Mouse (Mus musculus): ENCODE results near the gene Plcl1. TPM values are rescaled to one million over a fixed set of nuclear protein-coding genes. Genes with fewer than 3 reads are reported as not detected.

Plcl1 gene
- total RNA-seq, 2 experiments from 2014 or later, result 4.1 to 4.8 TPM

DNA sequence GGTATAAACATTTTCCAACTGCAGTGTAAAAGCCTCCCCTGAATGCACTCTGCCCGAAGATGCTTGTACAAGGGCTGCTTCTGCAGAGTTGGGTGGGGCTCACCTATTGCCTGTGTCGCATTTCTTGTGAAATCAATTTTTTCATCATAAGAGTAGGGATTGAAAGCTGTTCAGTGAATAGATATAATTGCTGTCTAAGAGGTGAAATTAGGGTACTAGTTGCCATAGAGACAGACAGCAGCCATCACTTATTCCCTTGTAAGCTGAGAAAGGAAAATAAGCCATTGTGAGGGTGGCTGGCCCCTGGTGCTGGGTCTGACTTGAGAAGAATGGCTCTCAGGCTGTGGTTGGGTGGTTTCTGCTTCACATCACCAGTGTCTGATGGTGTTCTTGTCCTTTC is 299.0 kb downstream of the Plcl1 start:
- no peak for DNase-seq

DNA sequence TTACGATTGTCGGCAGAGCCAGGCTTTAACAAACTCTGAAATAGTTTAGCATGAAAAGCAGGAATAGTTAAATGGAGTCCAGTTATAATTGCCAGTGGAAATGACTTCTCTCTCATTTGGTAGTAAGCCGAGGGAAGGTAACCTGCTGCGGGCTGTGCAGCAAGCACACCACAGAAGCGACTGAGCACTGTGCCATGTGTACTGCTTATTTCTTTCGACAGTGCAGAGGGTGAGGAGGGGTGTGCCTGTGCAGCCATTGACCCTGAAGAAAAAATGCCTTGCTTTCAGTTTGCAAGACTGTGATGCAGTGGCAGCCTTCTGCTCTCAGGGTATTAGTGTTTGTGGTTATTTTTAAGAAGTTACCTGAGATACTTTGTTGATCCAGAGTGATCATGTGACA is 299.5 kb downstream of the Plcl1 start:
- no peak for DNase-seq

DNA sequence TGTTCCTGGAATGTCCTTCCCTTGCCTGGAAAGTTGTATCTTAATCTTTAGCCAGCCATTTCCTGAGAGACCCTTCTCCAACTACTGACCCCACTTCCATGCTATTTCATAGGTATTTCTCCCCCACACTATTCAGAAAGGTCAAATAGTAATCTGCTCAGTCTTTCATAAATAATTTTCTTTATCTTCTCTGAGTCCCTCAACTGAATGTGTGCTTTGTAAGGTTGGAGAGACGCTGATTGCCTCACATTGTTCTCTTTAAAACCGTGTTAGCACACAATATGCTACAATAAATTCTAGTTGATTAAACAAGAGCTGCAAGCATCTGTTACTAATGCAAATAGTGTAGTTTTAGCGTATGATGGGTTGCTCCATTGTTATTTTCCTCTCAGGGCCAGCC is 300.0 kb downstream of the Plcl1 start:
- no peak for DNase-seq

DNA sequence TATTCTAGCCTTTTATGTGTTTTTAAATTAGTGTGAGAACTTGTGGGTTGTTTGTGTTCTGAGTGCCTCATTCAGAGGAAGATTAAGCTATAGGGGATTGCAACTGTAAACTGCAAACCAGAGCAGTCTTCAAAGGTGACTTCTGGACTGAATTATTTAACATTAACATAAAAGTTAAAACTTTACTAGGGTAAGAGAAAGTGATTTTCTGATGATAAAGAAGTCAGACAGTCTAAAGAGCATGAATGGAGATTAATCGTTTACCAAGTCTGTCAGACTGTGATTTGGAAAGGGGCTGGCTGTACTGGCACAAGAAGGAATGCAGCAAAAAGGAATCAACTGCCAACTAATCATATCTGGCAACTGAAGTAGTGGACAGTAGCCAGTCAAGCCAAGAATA is 301.2 kb downstream of the Plcl1 start:
- no peak for DNase-seq

DNA sequence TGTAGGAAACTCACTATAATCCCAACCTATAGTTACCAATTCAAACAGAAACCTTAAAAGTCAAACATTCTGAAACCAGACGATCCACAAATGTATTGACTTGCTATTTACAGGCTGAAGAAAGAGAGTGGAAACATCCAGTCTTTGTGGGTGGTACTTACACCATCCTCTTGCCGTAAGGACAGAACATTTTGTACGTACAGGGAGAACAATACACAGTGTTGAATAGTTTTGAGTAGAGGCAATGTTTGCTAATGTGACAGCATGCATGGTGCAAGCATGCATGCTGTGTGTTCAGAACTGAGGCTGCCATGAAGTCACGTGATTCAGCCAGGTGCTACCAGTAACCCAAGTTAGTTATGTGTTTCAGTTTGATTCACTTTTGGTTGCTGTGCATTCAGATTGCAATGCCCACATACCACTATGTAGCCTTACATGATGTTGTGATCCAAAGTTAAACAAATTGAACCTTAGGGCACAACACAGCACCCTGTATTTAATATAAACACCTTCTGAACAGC is 311.6 kb downstream of the Plcl1 start:
- no peak for DNase-seq

DNA sequence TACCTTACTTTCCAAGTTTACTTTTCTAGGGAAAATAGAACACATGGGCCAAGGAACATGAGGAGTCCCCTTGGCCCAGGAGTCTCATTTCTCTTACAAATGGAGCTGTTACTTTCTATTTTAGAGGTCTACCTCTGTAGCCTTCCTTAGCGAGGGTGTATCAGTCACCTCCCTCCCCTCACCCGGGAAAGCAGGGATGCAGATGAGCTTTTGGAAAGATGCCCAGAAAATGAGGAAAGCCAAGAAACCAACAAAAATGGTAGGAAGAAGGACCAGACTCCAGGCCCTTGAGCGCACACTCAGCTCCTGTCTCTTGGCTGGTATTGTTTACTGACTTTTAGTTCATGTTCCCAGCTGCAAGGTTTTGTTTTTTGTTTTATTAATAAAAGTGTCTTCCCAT is 319.7 kb downstream of the Plcl1 start:
- no peak for DNase-seq

DNA sequence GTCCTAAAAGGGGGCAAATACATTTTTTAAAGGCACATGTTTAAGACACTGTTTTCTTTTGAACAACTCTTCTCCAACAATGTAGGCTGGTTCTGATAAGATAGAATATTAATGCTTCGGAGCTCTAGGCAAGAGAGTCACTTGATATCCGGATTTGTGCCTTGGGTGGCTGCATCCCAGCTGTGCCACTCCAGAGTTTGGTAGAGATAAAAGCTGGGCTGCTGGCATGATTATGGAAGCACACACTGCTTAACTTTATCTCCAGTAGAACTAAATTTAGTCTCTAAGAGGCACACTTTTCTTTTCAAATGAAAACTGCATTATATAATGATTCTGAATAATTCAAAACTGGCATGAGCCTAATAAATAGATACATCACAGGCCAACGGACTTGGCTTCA is 323.6 kb downstream of the Plcl1 start:
- DNase-seq, result no peak

DNA sequence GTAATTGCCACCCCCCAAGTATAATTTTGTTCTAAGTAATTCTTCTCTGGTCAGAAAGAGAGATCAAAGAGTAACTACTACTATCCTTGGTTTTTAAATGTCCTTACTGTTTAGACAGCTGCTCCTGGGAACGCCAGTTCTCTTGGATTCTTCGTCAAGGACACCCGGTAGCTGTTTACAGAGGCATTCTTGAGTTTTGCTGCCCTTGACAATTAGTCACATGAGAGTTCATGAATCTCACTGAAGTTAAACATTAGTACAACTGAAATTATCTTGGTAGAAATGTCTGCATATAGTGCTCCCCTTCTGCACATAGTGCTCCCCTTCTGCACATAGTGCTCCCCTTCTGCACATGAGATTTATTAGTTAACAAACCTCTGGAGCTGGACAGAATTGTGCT is 327.2 kb downstream of the Plcl1 start:
- peak in 1 of 2 experiments; percentile 40 for DNase-seq

DNA sequence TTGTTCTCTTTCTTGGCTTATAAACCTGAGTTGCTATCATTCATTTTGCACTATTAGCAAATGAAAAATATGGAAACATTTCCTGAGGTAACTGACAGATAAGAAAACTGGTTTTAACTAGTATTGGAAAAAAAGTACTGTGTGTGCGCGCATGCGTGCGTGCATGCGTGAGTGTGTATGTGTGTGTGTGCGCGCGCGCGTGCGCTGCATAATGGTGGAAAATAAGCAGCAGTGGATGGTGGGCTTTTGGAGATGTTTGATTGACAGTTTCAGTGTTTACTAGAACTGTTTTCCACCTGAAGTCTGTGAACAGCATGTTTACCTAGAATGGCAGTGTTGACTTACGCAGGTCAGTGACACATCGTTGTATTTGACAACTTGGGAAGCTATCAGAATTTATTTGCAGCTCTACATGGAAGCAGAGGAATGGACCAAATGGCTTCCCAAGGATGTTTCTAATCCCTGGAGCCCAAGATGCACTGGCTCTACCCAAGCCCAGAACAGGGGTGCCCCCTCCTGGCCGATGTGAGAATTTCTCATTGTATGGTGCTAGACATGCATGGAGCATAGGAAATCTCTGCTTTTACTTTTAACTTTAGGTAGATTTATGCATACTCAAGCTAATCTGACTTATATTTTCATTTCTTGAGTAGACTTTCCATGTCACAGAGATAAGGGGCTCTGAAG is 330.5 kb downstream of the Plcl1 start:
- peak; percentile 84 to 93 for DNase-seq

DNA sequence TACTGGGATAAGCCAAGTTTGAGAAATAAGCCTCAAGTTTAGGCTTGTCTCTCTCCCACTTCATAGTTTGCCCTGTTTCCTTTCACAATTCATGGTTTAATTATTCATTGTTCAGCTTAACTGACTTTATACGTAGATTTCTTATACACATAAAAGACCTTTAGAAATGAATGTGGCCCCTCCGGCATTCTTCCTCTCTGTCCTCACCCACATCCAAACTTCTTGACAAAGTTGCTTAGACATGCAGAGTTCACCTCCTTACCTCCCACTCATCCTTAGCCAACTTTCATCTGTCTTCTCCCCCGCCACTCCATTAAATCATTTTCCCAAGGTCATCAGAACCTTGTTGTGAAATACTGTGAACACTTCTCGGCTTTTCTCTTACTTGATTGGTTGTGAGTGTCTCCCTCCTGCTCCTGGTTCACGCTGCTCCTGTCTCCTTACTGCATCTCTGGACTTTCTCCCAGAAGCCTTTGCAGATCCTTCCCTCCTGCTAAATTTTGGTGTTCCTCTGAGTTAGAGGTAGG is 331.1 kb downstream of the Plcl1 start:
- no peak for DNase-seq

DNA sequence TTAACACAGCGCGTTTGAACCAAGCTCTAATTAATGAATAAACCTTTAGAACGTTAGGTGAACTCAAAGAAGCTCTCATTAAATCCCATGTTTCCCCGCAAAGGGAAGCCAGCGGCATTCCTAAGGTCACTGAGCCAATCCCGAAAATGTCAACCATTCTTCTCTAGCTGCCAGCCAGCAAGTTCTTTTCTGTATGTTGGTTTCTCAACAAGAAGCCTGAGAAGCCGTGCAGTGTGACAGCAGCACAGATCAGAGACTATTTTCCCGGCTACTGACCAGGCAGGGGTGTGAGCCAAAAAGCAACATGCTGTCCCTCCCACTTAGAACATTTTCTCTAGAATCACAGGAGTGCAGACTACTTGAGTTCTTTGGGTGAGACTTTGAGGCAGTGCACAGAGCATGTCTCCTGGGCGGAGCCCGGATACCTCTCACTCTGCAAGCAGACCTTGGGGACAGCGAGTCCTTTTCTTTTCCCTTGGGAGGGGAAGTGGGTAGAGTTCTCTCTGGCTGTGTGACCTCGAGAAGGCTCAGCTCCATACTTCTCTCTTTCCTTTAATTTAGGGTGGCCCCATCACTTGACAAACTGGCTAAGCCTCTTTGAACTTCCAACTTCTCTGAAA is 333.1 kb downstream of the Plcl1 start:
- DNase-seq, result peak in 1 of 2 experiments; percentile 6

DNA sequence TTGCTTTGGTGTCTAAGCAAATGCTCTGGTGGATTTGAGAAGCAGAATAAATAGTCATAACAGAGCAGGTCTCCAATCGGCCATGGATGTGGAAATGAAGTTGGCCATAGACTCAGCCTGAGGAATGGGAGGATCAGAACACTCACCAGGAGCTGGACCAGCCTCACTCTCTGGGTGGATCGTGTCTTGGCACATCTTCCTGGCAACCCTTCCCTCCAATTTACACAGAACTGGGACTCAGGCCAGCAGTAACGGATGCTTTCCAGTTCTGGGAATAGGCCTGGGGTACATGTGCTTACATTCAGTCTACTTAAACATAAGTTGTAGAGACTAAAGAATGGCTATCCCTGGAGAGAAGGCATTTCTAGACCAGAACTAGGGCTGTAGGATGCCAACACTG is 336.2 kb downstream of the Plcl1 start:
- DNase-seq, result peak in 1 of 2 experiments; percentile 5

DNA sequence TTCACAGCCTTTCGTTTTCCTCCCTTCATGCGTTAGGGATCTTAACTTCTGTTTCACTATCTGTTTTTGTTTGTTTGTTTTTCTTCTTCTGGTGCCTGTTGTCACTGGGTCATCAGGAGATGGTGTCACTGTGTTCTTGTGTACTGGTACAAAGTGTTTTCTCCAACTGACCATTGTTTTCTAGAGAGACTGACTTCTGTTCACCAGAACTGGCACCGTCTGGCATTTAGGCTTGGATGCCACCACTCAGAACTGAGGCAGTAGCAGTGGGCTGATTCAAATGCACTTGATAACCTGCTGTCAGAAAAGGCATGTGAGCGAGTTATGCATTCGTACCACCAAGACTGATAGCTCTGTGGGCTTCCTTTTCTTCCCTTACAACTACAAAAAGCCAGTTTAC is 342.8 kb downstream of the Plcl1 start:
- DNase-seq, result no peak

DNA sequence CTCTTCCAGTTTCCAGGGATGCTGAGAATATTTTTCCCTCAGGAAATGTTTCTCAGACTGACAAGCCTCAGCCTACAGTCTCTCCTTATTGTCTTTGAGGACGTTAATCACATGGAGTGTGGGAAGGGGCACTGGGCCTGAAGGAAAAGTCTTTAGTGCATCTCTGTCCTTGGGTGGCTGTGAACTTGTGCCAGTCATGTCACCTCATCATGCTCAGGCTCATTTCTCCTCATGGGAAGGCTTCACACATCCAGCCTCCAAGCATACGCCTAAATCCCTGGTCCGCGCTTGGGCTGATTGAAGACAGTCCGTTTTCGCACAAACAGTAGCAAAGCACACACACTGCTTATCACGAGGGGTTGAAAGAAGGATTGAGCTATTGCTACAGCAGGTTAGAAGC is 344.0 kb downstream of the Plcl1 start:
- DNase-seq, result no peak

DNA sequence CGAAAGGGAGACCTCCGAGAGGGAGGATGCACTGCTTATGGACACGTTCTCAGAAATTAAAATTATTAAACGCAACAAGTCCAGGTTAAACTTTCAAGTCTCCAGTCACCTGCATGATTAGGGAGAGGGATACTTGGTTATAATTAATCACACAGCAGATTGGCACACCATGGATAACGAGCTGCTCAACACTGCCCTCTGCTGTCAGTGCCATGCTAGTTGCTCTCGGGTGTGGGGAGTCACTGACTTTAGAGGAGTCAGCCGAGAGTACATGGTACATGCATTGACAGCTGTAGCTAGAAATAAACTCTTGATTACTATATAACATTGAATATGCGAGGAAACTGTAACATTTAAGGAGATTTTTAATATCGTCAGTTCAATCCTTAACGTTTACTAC is 350.0 kb downstream of the Plcl1 start:
- DNase-seq, result peak; percentile 69 to 74

DNA sequence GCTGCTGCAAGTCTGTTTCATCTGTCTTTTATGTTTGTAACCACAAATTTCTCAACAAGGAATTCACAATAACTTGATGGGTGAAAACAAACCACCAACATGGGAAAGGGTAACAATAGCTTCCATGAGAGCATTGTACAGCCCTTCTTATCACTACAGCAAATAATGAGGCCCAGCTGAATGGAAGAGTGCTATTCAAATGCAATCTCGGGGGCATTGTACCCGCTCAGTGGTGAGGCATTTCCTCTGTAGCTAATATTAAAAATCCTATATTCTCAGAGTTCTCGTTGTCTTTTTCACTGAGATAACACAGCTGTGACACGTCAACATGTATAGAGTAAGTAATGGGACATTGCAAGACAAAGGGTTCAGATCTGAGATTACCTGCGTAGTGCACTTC is 356.6 kb downstream of the Plcl1 start:
- no peak for DNase-seq

DNA sequence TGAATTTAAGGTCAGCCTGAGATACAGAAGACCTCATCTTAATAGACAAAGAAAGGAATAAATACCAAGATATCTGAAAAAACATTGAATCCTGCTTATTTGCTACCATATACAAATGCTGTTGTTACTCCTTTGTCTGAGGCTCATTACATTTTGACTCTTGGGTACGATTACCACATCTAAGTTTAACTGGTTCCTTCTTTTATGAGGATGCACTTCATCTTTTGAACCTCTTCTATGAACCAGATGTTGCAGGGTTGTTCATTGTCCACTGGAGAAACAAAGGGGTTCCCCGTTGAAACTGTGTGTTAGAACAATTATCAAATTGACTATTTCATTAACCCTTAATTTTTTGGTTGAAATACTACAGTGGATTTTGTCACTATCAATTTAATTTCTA is 357.4 kb downstream of the Plcl1 start:
- DNase-seq, result no peak

DNA sequence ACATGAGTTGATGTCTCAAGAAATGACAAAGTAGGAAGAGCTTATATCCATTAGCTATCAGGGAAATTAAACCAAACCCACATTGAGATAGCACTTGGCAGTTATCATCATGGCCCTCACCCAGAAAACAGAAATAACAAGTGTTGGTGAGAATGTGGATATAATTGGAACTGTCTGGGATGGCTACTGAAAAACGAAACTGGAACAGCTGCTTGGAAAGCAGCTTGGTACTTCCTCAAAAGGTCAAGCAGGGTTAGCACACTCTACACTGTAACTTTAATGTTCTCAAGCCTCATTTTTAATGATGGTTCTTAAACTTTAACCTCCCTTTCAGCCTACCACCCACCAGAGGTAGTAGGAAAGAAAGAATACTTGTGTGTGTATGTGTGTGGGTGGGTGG is 361.0 kb downstream of the Plcl1 start:
- no peak for DNase-seq

DNA sequence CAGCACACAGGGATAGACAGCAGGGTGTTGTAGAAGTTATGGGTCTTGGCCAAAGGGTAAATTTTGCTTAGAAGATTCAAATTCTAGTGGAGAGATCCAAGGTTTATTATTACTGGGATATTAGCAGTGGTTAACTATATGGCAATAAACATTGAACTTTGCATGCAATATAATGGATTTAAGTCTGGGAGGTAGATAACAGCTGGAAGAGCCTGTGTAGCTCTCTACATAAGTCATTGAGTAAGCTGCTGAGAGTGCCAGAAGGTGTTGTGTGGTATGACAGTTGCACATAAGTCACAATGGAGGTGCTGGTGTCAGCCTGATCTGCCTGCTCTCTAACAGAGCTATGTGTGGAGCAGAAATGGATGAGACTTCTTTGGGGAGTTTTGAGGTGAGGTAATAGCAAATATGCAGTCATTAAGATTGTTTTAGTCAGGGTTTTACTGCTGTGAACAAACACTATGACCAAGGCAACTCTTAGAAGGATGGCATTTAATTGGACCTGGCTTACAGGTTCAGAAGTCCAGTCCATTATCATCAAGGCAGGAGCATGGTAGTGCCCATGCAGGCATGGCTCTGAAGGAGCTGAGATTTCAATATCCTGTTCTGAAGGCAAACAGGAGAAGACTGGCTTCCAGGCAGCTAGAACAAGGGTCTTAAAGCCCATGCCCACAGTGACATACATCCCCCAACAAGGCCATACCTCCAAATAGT is 364.5 kb downstream of the Plcl1 start:
- DNase-seq, result no peak

DNA sequence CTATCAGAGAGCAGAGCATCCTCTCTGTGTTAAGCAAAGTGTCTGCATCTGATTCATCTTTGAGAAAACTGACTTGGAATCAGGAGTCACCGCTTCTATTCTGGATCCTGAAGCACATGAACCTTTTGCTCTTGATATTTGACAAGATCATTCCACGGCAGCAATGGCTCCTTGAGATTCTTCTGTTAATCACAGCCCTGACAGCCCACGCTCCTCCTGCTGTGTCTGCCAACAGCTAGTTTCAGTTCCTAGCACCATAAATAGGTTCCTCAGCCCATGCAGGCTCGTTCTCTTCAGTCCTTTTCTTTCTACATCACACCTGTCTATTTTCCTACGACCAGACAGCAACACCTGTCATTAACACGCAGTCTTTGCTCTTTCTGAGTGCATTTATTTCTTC is 387.1 kb downstream of the Plcl1 start:
- no peak for DNase-seq
